Mouse (Mus musculus) bone marrow macrophage, adult 2 months (primary cell): ENCODE measurements at regions not wholly inside any gene's neighbourhood (a gene's known extent, or its start where the extent isn't known, plus 50 kb on each side); places are given as distances from the start of the nearest gene placed in this dataset.

Experiments used
- CTCF ChIP-seq: IDR thresholded peaks from 2 replicates; pipeline ENCODE4 v1.5.1; 2012; ENCODE audit warnings: low read depth, mild to moderate bottlenecking, low read length, moderate library complexity
- POLR2A ChIP-seq: IDR thresholded peaks from 2 replicates; pipeline ENCODE4 v1.6.1; 2012; ENCODE audit warnings: mild to moderate bottlenecking, low read depth, low read length, borderline replicate concordance

GRCm38 (mm10) chr16:22719304-22719703, 62.3 kb upstream of the Dgkg start:
- no peak for TF ChIP-seq POLR2A
- TF ChIP-seq CTCF: peak; percentile 52
